Mouse (Mus musculus) megakaryocyte, embryonic 14.5 days (primary cell): ENCODE data around the gene Lsm14b. TPM values are rescaled to one million over a fixed set of nuclear protein-coding genes. Genes with fewer than 3 reads are reported as not detected.

Experiments used
- H3K27me3 ChIP-seq: replicated peaks from 2 replicates; pipeline ENCODE3; 2012; ENCODE audit warnings: inconsistent platforms
- H3K36me3 ChIP-seq: replicated peaks from 2 replicates; pipeline ENCODE3; 2012; ENCODE audit warnings: low read length, inconsistent platforms, mixed read lengths
- H3K4me1 ChIP-seq: 2 replicates; pipeline ENCODE4 v1.6.1; 2012; ENCODE audit warnings: inconsistent platforms
- H3K4me3 ChIP-seq: replicated peaks from 2 replicates; pipeline ENCODE3; 2012; ENCODE audit warnings: moderate library complexity, mild to moderate bottlenecking, inconsistent platforms
- H3K9me3 ChIP-seq: 2 replicates; pipeline ENCODE4 v1.6.1; 2012; ENCODE audit warnings: inconsistent platforms
- FLI1 ChIP-seq: IDR thresholded peaks from 2 replicates; pipeline ENCODE4 v1.6.1; 2012; ENCODE audit warnings: low read length, inconsistent platforms, mixed read lengths
- GATA1 ChIP-seq: IDR thresholded peaks from 3 replicates; pipeline ENCODE4 v1.6.1; 2012; ENCODE audit warnings: mixed read lengths, low read length, inconsistent platforms, borderline replicate concordance
- polyA plus RNA-seq: library from polyadenylated mRNA; stranded (reverse); fragments of >175 nt; gene quantifications from 2 replicates; pipeline ENCODE4 v1.2.3, GENCODE M21; 2012; ENCODE audit warnings: low replicate concordance; ENCODE audit not compliant: insufficient read depth

The Lsm14b gene
- polyA plus RNA-seq, result 17.3 and 46.0 TPM in 2 replicates

GRCm38 (mm10) chr2:180024401-180025098 lies at the start of gene Lsm14b:
Lsm14b (plus strand) TSS chr2:180024987.
- Histone ChIP-seq H3K27me3 (peaks cover 32% of the 10 kb centered on the region), H3K9me3 (no peaks in the 10 kb centered on the region), H3K4me1 (peaks cover 65% of the 10 kb centered on the region), H3K4me3 (peak within 1 kb of the TSS; percentile 98), H3K36me3 (peaks cover 33% of the 10 kb centered on the region)
- TF ChIP-seq FLI1 (peak; percentile 19; the same call in 1 of the 2 replicates), GATA1 (no peak)

DNA sequence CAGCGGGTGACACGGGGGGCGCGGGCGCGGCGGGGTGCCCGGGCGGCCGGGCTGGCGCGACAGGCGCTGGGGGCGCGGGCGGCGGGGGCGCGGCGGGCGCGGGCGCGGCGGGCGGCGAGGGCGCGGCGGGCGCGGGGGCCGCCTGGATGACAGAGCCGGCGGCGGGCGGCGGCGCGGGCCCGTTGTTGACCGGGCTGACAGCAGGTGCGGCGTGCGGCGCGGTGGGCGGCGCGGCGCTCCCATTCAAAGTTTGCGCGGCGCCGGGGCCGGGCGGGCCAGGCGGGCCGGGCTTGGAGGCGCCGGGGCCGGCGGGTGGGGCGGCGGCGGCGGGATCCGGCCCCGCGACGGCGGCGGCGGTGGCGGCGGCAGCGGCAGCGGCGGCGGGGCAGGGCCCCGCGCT lies 48.9 kb upstream of the Lsm14b start:
- Histone ChIP-seq H3K36me3 (no peaks in the 10 kb centered on the region), H3K4me1 (peaks cover 78% of the 10 kb centered on the region), H3K4me3 (peak overlapping the region; percentile 100), H3K27me3 (no peaks in the 10 kb centered on the region), H3K9me3 (no peaks in the 10 kb centered on the region)
- TF ChIP-seq FLI1 (no peak), GATA1 (no peak)

DNA sequence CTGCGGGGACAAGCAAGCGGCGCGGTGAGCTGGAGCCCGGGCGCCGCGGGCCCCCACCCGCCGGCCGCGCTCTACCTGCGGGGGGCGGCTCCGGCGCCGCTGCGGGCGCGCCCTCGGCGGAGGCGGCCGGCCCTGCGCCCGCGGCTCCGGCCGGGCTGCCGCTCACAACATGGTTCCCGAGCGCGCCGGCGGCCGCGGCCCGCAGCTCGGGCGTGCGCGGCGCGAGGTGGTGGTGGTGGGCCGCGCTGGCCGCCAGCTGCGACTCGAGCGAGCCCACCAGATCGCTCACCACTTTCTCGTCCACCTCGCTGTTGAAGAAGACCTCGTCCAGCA lies 48.5 kb upstream of the Lsm14b start:
- TF ChIP-seq GATA1 (no peak), FLI1 (no peak)
- H3K4me1 ChIP-seq, result peaks cover 77% of the 10 kb centered on the region
- peak overlapping the region; percentile 100 for H3K4me3 ChIP-seq
- H3K36me3 ChIP-seq, result no peaks in the 10 kb centered on the region
- no peaks in the 10 kb centered on the region for H3K9me3 ChIP-seq
- no peaks in the 10 kb centered on the region for H3K27me3 ChIP-seq

- H3K27me3 ChIP-seq, result no peaks in the 10 kb centered on the region
- TF ChIP-seq FLI1, result no peak
- TF ChIP-seq GATA1, result no peak
- H3K4me3 ChIP-seq, result peak within 1 kb of the TSS; percentile 100
- H3K4me1 ChIP-seq, result peaks cover 75% of the 10 kb centered on the region
- H3K36me3 ChIP-seq, result no peaks in the 10 kb centered on the region
- no peaks in the 10 kb centered on the region for H3K9me3 ChIP-seq
Observed at GRCm38 (mm10) chr2:179976628-179977343, 48.0 kb upstream of the Lsm14b start, which contains the start of gene Taf4. Taf4 (minus strand) TSS chr2:179976646.

DNA sequence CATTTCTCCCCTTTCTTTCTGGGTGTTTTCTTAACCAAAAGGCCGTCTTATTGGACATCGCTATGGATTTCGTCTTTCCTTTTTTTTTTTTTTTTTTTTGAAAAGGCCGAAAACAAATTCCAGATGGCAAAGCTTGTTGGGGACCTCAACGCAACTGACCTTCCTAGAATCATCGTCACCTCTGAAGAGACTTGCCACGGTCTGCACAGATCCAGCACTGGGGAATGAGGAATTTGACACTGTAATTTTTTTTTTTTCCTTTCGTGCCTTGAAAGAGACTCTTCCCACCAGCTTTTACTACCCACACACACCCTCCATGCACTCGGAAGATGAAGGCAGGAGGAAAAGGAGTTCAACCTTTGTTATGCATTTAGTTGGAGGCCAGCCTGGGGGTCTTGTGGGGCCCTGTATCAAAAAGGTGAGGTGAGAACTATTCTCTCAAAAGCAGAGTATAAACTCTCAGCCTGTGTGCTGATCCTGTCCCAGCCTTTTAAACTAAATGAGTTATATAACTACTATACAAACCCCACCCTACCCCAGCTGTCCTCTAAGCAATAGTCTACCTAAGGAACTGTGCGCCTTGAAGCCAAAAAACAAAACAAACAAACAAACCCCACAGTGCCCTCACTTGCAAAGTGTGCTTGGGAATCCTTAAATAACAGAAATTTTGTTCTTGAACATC lies 47.3 kb upstream of the Lsm14b start:
- Histone ChIP-seq H3K9me3 (no peaks in the 10 kb centered on the region), H3K4me3 (peak overlapping the region; percentile 100), H3K27me3 (no peaks in the 10 kb centered on the region), H3K36me3 (no peaks in the 10 kb centered on the region), H3K4me1 (peaks cover 69% of the 10 kb centered on the region)
- TF ChIP-seq GATA1 (no peak), FLI1 (no peak)

- TF ChIP-seq GATA1 (no peak), FLI1 (no peak)
- Histone ChIP-seq H3K4me3 (peak overlapping the region; percentile 17), H3K27me3 (no peaks in the 10 kb centered on the region)
Observed at GRCm38 (mm10) chr2:179978250-179978649, 46.5 kb upstream of the Lsm14b start.

GRCm38 (mm10) chr2:179979836-179980235 lies 45.0 kb upstream of the Lsm14b start:
- H3K36me3 ChIP-seq, result no peaks in the 10 kb centered on the region
- TF ChIP-seq GATA1 (no peak), FLI1 (no peak)
- H3K9me3 ChIP-seq, result no peaks in the 10 kb centered on the region
- H3K27me3 ChIP-seq, result peaks cover 4% of the 10 kb centered on the region
- peak overlapping the region; percentile 79 for H3K4me3 ChIP-seq
- peaks cover 52% of the 10 kb centered on the region for H3K4me1 ChIP-seq

More at GRCm38 (mm10) chr2:179978250-179978649, 46.5 kb upstream of the Lsm14b start:
- Histone ChIP-seq H3K36me3 (no peaks in the 10 kb centered on the region), H3K9me3 (no peaks in the 10 kb centered on the region), H3K4me1 (peaks cover 61% of the 10 kb centered on the region)

GRCm38 (mm10) chr2:179980616-179981015 lies 44.2 kb upstream of the Lsm14b start:
- no peak for TF ChIP-seq FLI1
- TF ChIP-seq GATA1, result no peak
- Histone ChIP-seq H3K4me1 (peaks cover 48% of the 10 kb centered on the region), H3K4me3 (peak overlapping the region; percentile 20), H3K9me3 (no peaks in the 10 kb centered on the region), H3K27me3 (peaks cover 7% of the 10 kb centered on the region), H3K36me3 (no peaks in the 10 kb centered on the region)

DNA sequence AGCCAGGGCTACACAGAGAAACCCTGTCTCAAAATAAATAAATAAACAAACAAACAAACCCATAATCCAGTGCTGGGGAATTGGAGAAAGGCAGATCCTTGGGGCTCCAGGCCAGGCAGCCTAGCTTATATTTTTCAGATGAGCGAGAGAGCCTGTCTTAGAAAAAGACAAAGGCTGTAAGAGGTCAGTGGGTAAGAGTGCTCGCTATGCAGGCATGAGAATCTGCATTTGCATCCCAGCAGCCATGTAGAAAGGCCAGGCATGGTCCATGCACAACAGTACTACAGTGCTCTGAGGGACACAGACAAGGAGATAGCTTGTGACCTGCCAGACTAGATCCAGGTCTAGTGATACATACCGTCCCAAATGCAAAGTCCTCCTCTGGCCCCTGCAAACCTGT lies 42.1 kb upstream of the Lsm14b start:
- H3K27me3 ChIP-seq, result peaks cover 22% of the 10 kb centered on the region
- TF ChIP-seq FLI1 (no peak), GATA1 (no peak)
- no peak overlapping the region for H3K4me3 ChIP-seq
- H3K4me1 ChIP-seq, result peaks cover 47% of the 10 kb centered on the region
- no peaks in the 10 kb centered on the region for H3K9me3 ChIP-seq
- H3K36me3 ChIP-seq, result no peaks in the 10 kb centered on the region
